ENCODE assay signal across 8 mouse cellular contexts in genomic region chr9:77756076-77756475, GRCm38 (mm10). TPM values are rescaled to one million over a fixed set of nuclear protein-coding genes. Genes with fewer than 3 reads are reported as not detected.
A peak's percentile ranks its signal among the peaks of the same experiment; 100 is the strongest.
DNase-seq lines count a peak whose midpoint lies in the region; ATAC-seq and TF ChIP-seq lines count a peak whose summit lies in the region.

No protein-coding gene starts in this region.

- peak; percentile 70 for TF ChIP-seq CTCF in lung, embryonic 14.5 days (IDR thresholded peaks at IDR 0.05; ENCODE audit: low read depth)
- TF ChIP-seq CTCF in bone marrow macrophage, adult 2 months (IDR thresholded peaks at IDR 0.05; ENCODE audit: low read depth, low read length) = 0 out of 2 replicates have a peak, but pooled peaks have one; percentile 25
- peak; percentile 81 for TF ChIP-seq CTCF in liver, embryonic 14.5 days (IDR thresholded peaks at IDR 0.05; ENCODE audit: low read depth)

- ATAC-seq in lung, embryonic 14.5 days (ENCODE audit: insufficient read depth) = no peak
- ATAC-seq in granulocyte monocyte progenitor cell, adult 5-6 weeks (replicated peaks; ENCODE audit: poor library complexity, severe bottlenecking) = peak; percentile 57
- ATAC-seq in liver, embryonic 14.5 days (ENCODE audit: insufficient read depth) = peak; percentile 7; the same call in 1 of the 2 replicates

- 26% methylated on average over 9 of the region's 9 CpGs for WGBS in lung, embryonic 14.5 days
- WGBS in liver, embryonic 14.5 days (ENCODE audit: insufficient replicate concordance) = 16% methylated on average over 9 of the region's 9 CpGs

- no peaks in the 10 kb centered on the region for H3K27me3 ChIP-seq in lung, embryonic 14.5 days (ENCODE audit: insufficient read depth, low read length)
- no peaks in the 10 kb centered on the region for H3K27me3 ChIP-seq in liver, embryonic 14.5 days (ENCODE audit: control insufficient read depth, insufficient read depth, low read length)
- H3K27me3 ChIP-seq in splenic B cell, adult 2 months (ENCODE audit: control insufficient read depth, insufficient read depth, low read length, poor library complexity, severe bottlenecking) = no peaks in the 10 kb centered on the region

- no peaks in the 10 kb centered on the region for H3K9me3 ChIP-seq in lung, embryonic 14.5 days (ENCODE audit: low read depth, low read length)
- H3K9me3 ChIP-seq in liver, embryonic 14.5 days (ENCODE audit: control insufficient read depth, low read length) = no peaks in the 10 kb centered on the region

- H3K36me3 ChIP-seq in lung, embryonic 14.5 days (ENCODE audit: insufficient read depth) = no peaks in the 10 kb centered on the region
- peaks cover 18% of the 10 kb centered on the region for H3K36me3 ChIP-seq in liver, embryonic 14.5 days (replicated peaks; ENCODE audit: control insufficient read depth, insufficient read depth, low read depth)
- no peaks in the 10 kb centered on the region for H3K36me3 ChIP-seq in splenic B cell, adult 2 months (ENCODE audit: control insufficient read depth, insufficient read depth, low read length, poor library complexity, severe bottlenecking)

- no peak for TF ChIP-seq POLR2A in bone marrow macrophage, adult 2 months (IDR thresholded peaks at IDR 0.05; ENCODE audit: borderline replicate concordance, low read depth, low read length)

- intact Hi-C loops in gastrocnemius, postnatal 36 days (cut with DNase I) = loop anchor here (5.0 kb wide), 2 partner anchors 99 to 159 kb away; no protein-coding TSS in a partner anchor

- TF ChIP-seq EP300 in liver, embryonic 14.5 days (IDR thresholded peaks at IDR 0.05; ENCODE audit: low read depth) = no peak

- H3K4me3 ChIP-seq in lung, embryonic 14.5 days (ENCODE audit: low read depth, low read length) = peak overlapping the region; percentile 76
- peak overlapping the region; percentile 53 for H3K4me3 ChIP-seq in bone marrow macrophage, adult 2 months (ENCODE audit: insufficient read depth, low read length)
- peak overlapping the region; percentile 82 to 89 for H3K4me3 ChIP-seq in liver, embryonic 14.5 days (ENCODE audit: insufficient read depth in 1 of 2, low read depth in 2 of 2, low read length in 2 of 2)

- H3K4me1 ChIP-seq in lung, embryonic 14.5 days (ENCODE audit: insufficient read depth) = 0 out of 2 replicates have a peak, but pooled peaks cover 4% of the 10 kb centered on the region
- H3K4me1 ChIP-seq in bone marrow macrophage, adult 2 months (ENCODE audit: control insufficient read depth, insufficient read depth, low read length) = peaks cover 9% of the 10 kb centered on the region; the same call in 1 of the 2 replicates
- H3K4me1 ChIP-seq in liver, embryonic 14.5 days (replicated peaks; ENCODE audit: control insufficient read depth in 2 of 2, insufficient read depth in 2 of 2, low read length in 1 of 2) = peaks cover 19 to 30% of the 10 kb centered on the region in 2 experiments

- H3K27ac ChIP-seq in lung, embryonic 14.5 days (ENCODE audit: low read depth) = no peak overlapping the region
- no peak overlapping the region for H3K27ac ChIP-seq in bone marrow macrophage, adult 2 months (ENCODE audit: insufficient read depth, low read depth, low read length)
- peak overlapping the region; percentile 61 for H3K27ac ChIP-seq in liver, embryonic 14.5 days

- peak overlapping the region; percentile 76 for H3K9ac ChIP-seq in lung, embryonic 14.5 days
- H3K9ac ChIP-seq in liver, embryonic 14.5 days (replicated peaks) = peak overlapping the region; percentile 88

- DNase-seq in lung, embryonic 14.5 days = peak; percentile 66
- no peak for DNase-seq in lung, postnatal 10 days
- peak in 2 of 3 experiments; percentile 60 to 68 for DNase-seq in liver, embryonic 14.5 days (ENCODE audit: low read depth in 3 of 3, low spot score in 3 of 3)
- DNase-seq in splenic B cell, adult 2 months (ENCODE audit: low read depth, low spot score) = peak; percentile 64
- no peak for DNase-seq in gastrocnemius, postnatal 36 days
- no peak for DNase-seq in frontal cortex, postnatal 36 days (ENCODE audit: low spot score in 2 of 2)

- H3K4me2 ChIP-seq in lung, embryonic 14.5 days = peak overlapping the region; percentile 79
- peak overlapping the region; percentile 80 for H3K4me2 ChIP-seq in liver, embryonic 14.5 days (ENCODE audit: low read depth)

RNA-seq across cellular contexts. Expression of gene Gclc, which starts 1.7 kb away (rescaled TPM):
- 20.4 and 21.2 TPM in 2 replicates for polyA plus RNA-seq in lung, embryonic 14.5 days (2014; fragmentation: Nextera tagmentation; extraction: Ambion mirVana)
- 27.8 and 28.3 TPM in 2 replicates for polyA plus RNA-seq in bone marrow macrophage, adult 2 months (2012; ENCODE audit: insufficient read depth, insufficient read length, missing spikeins)
- 44.6 and 47.5 TPM in 2 replicates for total RNA-seq in granulocyte monocyte progenitor cell, adult 5-6 weeks (2014; fragmentation: Nextera tagmentation)
- 52.3 and 56.8 TPM in 2 replicates for total RNA-seq in granulocyte monocyte progenitor cell, adult 5-6 weeks (2017)
- polyA plus RNA-seq in liver, embryonic 14.5 days (2012; rRNA removed) = 24.1 and 30.9 TPM in 2 replicates
- 26.6 and 31.8 TPM in 2 replicates for polyA plus RNA-seq in liver, embryonic 14.5 days (2014; fragmentation: Nextera tagmentation; extraction: Ambion mirVana)
- total RNA-seq in gastrocnemius, postnatal 36 days (2021) = 1 to 10 TPM; 8.0 to 9.1 TPM

Comparison
In these comparisons a context has a peak if more than half of its experiments do, and no peak if none do; other contexts are left out.
1. DNase-seq: peak in lung, embryonic 14.5 days (single experiment), liver, embryonic 14.5 days (2 of 3) and splenic B cell, adult 2 months (single experiment); none in lung, postnatal 10 days (single experiment), gastrocnemius, postnatal 36 days (0 of 2) and frontal cortex, postnatal 36 days (0 of 2).
2. CTCF ChIP-seq: peak in every context shown above with its lines; median percentile 81 in liver, embryonic 14.5 days; 70 in lung, embryonic 14.5 days; 25 in bone marrow macrophage, adult 2 months.
3. Peak in every context shown above with its lines, with median percentiles within 50 percentile points of each other: H3K4me3 ChIP-seq.